Mouse (Mus musculus): Measurements from ENCODE around the gene Cldn34c2. TPM values are rescaled to one million over a fixed set of nuclear protein-coding genes. Genes with fewer than 3 reads are reported as not detected.
A peak's percentile ranks its signal among the peaks of the same experiment; 100 is the strongest.
"Not testable (repeated sequence)": the region's sequence is repeated elsewhere in the genome, so short reads cannot be mapped to it uniquely, and the experiment has no call there.

The Cldn34c2 gene
- total RNA-seq (2015): 0.25 TPM in 1 of 2 replicates, not detected in the other
- 0.88 TPM in 1 of 2 replicates, not detected in the other for total RNA-seq (2017)

DNA sequence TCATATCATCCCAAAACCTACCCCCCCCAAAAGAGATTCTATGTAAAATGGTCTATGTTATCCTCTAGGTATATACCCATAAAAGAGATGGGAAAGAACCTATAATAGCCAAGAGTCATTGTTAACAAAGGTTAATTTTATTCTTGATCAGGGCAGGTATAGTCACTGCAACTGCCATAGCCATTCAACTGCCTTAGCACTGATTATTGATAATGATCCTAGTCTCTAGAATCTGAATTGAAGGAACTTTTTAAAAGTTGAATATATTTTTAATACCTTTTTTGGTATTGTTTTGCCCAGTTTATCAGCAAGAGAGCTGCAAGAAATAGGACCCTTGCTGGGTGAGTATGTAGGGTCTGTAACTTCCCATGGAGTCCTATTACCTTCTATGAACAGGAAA lies at the start of gene Cldn34c2:
Gene Cldn34c2 (plus strand): TSS at position 301 of the 400 bp plus-strand sequence.
- not testable (repeated sequence) for ATAC-seq (ENCODE audit: poor library complexity, severe bottlenecking)

DNA sequence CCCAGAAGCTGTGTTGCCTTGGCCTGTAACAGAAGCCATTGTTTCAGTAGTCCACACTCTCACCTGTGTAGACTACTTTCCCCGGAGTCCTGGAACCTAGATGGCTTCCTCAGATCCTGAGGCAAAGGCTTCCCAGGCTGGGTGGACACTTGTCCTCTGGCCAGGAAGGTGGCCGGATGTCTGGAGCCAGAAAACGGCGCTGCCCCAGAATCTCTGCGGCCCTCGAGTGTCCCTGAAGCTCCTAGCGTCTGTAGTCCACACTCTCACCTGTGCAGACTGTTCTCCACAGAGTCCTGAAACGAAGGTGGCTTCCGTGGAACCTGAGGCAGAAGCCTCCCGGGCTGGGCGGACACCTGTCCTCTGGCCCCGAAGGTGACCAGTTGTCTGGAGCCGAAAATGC lies 30.1 kb upstream of the Cldn34c2 start:
- not testable (repeated sequence) for ATAC-seq (ENCODE audit: poor library complexity, severe bottlenecking)

DNA sequence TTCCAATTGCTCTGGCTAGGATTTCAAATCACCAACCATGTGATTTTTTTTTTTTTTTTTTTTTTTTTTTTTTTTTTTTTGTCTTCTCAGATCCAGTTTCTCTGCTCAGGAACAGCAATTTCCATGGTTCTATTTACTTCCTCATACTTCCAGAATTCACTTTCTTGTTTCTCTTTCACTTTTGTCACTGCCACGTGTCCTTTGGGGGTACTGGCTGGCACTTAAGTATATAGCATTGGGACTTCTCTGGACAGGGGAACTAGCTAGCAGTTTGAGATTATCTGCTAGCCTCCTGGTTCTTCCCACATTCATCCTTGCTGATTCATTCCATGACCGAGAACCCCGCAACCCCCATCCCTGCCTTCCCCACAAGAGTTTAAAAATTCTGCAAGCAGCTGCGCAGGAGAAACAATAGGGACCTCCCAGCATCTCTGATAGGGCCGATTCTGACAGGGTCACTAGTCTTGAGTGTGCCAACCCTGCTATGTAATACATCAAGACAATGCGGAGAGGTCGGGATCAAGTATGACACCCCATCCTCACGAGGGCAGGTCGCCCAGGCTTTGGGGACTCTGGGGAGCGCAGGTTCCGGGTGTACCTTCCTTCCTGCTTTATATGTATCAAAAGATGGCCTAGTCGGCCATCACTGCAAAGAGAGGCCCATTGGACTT lies 30.8 kb downstream of the Cldn34c2 start:
- ATAC-seq (ENCODE audit: poor library complexity, severe bottlenecking): peak; percentile 99

Other genes starting within 250 kb of the Cldn34c2 start
- gene Gm17467, start 123.1 kb downstream of the Cldn34c2 start, total RNA-seq (2015): not detected in 2 replicates
- gene Gm17467, start 123.1 kb downstream of the Cldn34c2 start, total RNA-seq (2017): not detected in 2 replicates
- gene Cldn34c3, start 212.0 kb downstream of the Cldn34c2 start, total RNA-seq (2015): not detected in 2 replicates
- gene Cldn34c3, start 212.0 kb downstream of the Cldn34c2 start, total RNA-seq (2017): not detected in 2 replicates